Mouse (Mus musculus): ENCODE data around the gene Gm49661. TPM values are rescaled to one million over a fixed set of nuclear protein-coding genes. Genes with fewer than 3 reads are reported as not detected.

Gene Gm49661
- polyA plus RNA-seq (2015; fragmentation: Nextera tagmentation; extraction: Ambion mirVana) = not detected in 2 replicates

DNA sequence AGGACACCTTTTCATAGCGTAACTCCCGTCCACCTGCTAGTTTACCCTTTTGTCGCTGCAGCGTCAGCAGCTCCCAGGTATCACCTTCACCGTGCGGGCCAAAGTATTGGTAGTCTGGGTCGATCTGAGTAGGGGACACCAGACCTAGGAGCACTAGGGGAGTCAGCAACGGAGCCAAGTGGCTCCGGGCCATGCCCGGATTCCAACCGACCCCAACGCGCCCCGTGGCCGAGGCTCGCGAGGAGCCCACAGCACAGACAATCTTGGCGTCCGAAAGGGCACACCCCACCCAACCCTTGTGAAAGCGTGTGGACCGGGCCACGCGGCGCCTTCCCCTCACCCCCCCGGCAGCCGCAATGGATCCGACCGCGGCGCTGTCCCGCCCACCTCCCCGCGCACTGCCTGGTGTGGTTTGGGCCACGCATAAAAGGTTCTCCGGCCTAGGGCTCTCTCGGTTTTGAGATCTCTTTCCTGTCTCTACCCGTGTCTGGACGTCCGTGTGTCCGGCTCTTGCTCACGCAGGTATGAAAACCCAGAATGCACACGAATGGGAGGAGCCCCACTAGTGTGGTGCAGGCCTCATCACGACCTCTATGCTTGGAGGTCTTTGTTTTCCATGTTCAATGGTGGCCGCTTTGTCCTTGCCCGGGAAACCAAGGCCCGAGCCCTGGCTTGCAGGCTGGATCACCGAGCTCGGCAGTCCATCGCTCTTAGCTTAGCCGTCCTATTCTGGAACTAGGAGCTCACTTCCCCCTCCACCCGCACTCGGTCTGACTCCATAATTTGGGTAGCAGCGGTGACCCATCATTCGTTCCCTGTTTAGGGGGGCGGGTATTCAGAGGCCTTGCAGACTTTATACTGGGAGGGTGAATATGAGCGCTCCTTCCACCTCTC, at the start of gene Gm49661, which contains the start of the genes Prdx2 and Rnaseh2a:
TSS of gene Gm49661 (minus strand) at position 193 of the 894 bp plus-strand sequence.
TSS of gene Prdx2 (plus strand) at position 347 of the 894 bp plus-strand sequence.
TSS of gene Rnaseh2a (minus strand) at position 527 of the 894 bp plus-strand sequence.
- Histone ChIP-seq H3K9me3 (ENCODE audit: control insufficient read depth, low read length) (no peaks in the 10 kb centered on the region), H3K4me1 (replicated peaks; ENCODE audit: control insufficient read depth, insufficient read depth) (peaks cover 13% of the 10 kb centered on the region), H3K27me3 (ENCODE audit: control insufficient read depth, insufficient read depth, low read length) (no peaks in the 10 kb centered on the region), H3K4me2 (replicated peaks; ENCODE audit: low read depth) (peak within 1 kb of the TSS; percentile 87), H3K9ac (ENCODE audit: low read length) (peak within 1 kb of the TSS; percentile 83), H3K27ac (replicated peaks) (peak within 1 kb of the TSS; percentile 94), H3K4me3 (ENCODE audit: low read depth, low read length) (peak within 1 kb of the TSS; percentile 75), H3K36me3 (ENCODE audit: control insufficient read depth, insufficient read depth, low read length) (no peaks in the 10 kb centered on the region; the same call in 1 of the 2 replicates)
- ATAC-seq (ENCODE audit: low FRiP score, low TSS enrichment) = peak; percentile 68
- peak; percentile 91 for DNase-seq (ENCODE audit: low spot score)
- TF ChIP-seq EP300 (optimal IDR thresholded peaks at IDR 0.05) = no peak
- no peak for TF ChIP-seq CTCF (IDR thresholded peaks at IDR 0.05; ENCODE audit: low read depth)
- WGBS = under 1% methylated on average over 55 of the region's 56 CpGs

DNA sequence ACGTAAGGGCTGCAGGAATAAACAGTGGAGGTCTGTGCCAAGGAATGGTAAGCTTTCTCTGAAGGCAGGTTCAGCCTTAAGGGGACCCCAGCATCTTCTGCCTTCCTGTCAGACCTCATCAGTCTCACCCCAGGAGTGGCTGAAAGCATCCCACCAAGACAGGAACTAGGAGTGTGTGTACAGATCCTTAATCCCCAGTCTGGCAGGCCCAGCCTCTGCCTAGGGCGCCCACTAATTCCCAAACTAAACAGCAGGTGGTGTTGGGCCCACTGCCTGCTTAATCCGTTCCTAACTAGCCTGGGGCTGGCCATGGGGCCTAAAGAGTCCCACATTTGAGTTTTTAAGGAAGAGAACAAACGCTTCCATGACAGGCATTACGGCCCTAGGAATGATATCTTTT, 48.0 kb upstream of the Gm49661 start:
- peaks cover 27% of the 10 kb centered on the region for H3K36me3 ChIP-seq (ENCODE audit: control insufficient read depth, insufficient read depth, low read length)
- DNase-seq (ENCODE audit: low spot score) (no peak), ATAC-seq (ENCODE audit: low FRiP score, low TSS enrichment) (no peak)
- no peaks in the 10 kb centered on the region for H3K9me3 ChIP-seq (ENCODE audit: control insufficient read depth, low read length)
- 31% methylated on average over 5 of the region's 5 CpGs for WGBS
- H3K4me3 ChIP-seq (ENCODE audit: low read depth, low read length) = no peak overlapping the region
- no peak overlapping the region for H3K4me2 ChIP-seq (replicated peaks; ENCODE audit: low read depth)
- H3K27me3 ChIP-seq (ENCODE audit: control insufficient read depth, insufficient read depth, low read length) = no peaks in the 10 kb centered on the region
- 0 out of 2 replicates have a peak overlapping the region, but pooled peaks have one; percentile 18 for H3K9ac ChIP-seq (ENCODE audit: low read length)
- peak overlapping the region; percentile 78 for H3K27ac ChIP-seq (replicated peaks)
- TF ChIP-seq CTCF (IDR thresholded peaks at IDR 0.05; ENCODE audit: low read depth) (peak; percentile 40), EP300 (optimal IDR thresholded peaks at IDR 0.05) (no peak)
- no peaks in the 10 kb centered on the region for H3K4me1 ChIP-seq (replicated peaks; ENCODE audit: control insufficient read depth, insufficient read depth)

DNA sequence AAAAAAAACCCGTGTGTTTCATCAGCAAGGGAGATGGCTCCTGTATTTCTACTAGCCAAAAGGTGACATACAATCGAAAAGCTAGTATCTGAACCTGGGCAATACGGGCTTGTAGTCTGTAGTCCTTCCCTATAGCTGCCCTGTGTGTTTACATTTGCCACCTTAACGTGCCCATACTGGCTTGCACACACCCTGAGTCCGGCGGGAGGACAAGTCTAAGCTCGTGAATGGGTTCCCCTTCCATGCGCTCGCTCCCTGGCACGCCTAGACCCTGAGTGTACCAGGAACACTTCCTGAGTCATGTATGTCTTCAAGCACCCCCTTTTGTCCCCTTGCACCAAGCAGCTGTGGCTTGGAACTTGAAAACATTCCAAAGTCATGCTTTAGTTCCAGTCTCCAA, 47.5 kb upstream of the Gm49661 start:
- no peak overlapping the region for H3K9ac ChIP-seq (ENCODE audit: low read length)
- H3K4me3 ChIP-seq (ENCODE audit: low read depth, low read length) = no peak overlapping the region
- DNase-seq (ENCODE audit: low spot score) (no peak), ATAC-seq (ENCODE audit: low FRiP score, low TSS enrichment) (no peak)
- H3K36me3 ChIP-seq (ENCODE audit: control insufficient read depth, insufficient read depth, low read length) = peaks cover 25% of the 10 kb centered on the region
- H3K4me1 ChIP-seq (replicated peaks; ENCODE audit: control insufficient read depth, insufficient read depth) = no peaks in the 10 kb centered on the region
- WGBS = 47% methylated on average over 10 of the region's 10 CpGs
- H3K9me3 ChIP-seq (ENCODE audit: control insufficient read depth, low read length) = no peaks in the 10 kb centered on the region
- H3K4me2 ChIP-seq (replicated peaks; ENCODE audit: low read depth) = no peak overlapping the region
- peak overlapping the region; percentile 78 for H3K27ac ChIP-seq (replicated peaks)
- no peaks in the 10 kb centered on the region for H3K27me3 ChIP-seq (ENCODE audit: control insufficient read depth, insufficient read depth, low read length)
- TF ChIP-seq CTCF (IDR thresholded peaks at IDR 0.05; ENCODE audit: low read depth) = no peak
- TF ChIP-seq EP300 (optimal IDR thresholded peaks at IDR 0.05) = no peak

DNA sequence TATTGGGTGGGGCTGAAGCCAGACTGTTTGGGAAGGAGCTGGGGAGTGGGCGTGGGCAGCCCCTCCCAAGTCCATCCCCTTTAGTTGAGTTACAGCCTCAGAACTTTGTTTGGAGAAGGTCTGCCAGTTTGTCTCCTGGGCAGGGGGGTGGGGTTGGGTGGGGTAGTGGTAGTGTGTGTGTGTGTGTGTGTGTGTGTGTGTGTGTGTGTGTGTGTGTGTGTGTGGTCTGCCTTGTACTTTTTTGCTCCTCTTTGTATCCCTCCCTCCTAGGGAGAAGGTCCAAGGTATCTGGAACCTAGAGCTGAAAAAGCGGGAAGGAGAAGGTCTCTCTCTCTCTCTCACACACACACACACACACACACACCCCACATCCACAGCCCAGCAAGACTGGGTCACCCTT, 45.2 kb upstream of the Gm49661 start, which contains the start of gene Best2:
TSS of gene Best2 (minus strand) at position 101 of the 400 bp plus-strand sequence.
- Histone ChIP-seq H3K27ac (replicated peaks) (no peak within 1 kb of the TSS), H3K27me3 (ENCODE audit: control insufficient read depth, insufficient read depth, low read length) (0 out of 2 replicates have a peak, but pooled peaks cover 4% of the 10 kb centered on the region), H3K9me3 (ENCODE audit: control insufficient read depth, low read length) (no peaks in the 10 kb centered on the region), H3K4me1 (replicated peaks; ENCODE audit: control insufficient read depth, insufficient read depth) (no peaks in the 10 kb centered on the region), H3K4me3 (ENCODE audit: low read depth, low read length) (peak within 1 kb of the TSS; percentile 31), H3K36me3 (ENCODE audit: control insufficient read depth, insufficient read depth, low read length) (peaks cover 15% of the 10 kb centered on the region), H3K4me2 (replicated peaks; ENCODE audit: low read depth) (peak within 1 kb of the TSS; percentile 62), H3K9ac (ENCODE audit: low read length) (peak within 1 kb of the TSS; percentile 47; the same call in 1 of the 2 replicates)
- TF ChIP-seq EP300 (optimal IDR thresholded peaks at IDR 0.05) (no peak), CTCF (IDR thresholded peaks at IDR 0.05; ENCODE audit: low read depth) (no peak)
- ATAC-seq (ENCODE audit: low FRiP score, low TSS enrichment) (no peak), DNase-seq (ENCODE audit: low spot score) (no peak)
- 40% methylated on average over 2 of the region's 2 CpGs for WGBS

DNA sequence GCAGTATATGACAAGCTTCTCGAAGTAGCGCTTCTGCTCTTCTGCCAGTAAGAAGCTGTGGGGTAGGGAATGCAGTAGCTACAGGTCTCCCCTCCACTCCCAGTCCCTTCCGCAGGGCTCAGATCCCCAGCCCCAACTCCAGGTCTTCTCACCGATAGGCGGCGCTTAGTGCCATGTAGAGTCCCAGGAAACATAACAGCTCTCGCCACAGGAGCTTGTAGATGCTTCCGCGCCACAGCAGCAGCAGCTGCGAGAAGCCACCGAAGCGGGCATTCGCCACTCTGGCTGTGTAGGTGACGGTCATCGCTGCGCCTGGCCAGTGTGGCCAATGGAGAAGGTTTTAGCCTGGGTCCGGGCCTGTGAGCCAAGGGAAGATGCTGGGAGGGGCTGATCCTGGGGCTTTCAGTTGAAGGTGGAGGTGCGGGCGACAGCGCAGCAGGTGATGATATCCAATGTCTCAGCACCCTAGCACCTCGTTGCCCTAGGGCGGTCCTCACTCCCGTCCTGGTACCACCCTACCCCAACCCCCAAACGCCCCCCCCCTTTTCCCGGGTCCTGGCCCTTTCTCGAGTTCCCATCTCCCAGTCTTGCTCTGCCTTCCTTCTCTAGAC, 44.1 kb upstream of the Gm49661 start:
- H3K9ac ChIP-seq (ENCODE audit: low read length) = peak overlapping the region; percentile 47; the same call in 1 of the 2 replicates
- peaks cover 4% of the 10 kb centered on the region; the same call in 1 of the 2 replicates for H3K36me3 ChIP-seq (ENCODE audit: control insufficient read depth, insufficient read depth, low read length)
- TF ChIP-seq CTCF (IDR thresholded peaks at IDR 0.05; ENCODE audit: low read depth) = peak; percentile 82
- no peak for TF ChIP-seq EP300 (optimal IDR thresholded peaks at IDR 0.05)
- ATAC-seq (ENCODE audit: low FRiP score, low TSS enrichment) = peak; percentile 49; the same call in 1 of the 2 replicates
- peak overlapping the region; percentile 62 for H3K4me2 ChIP-seq (replicated peaks; ENCODE audit: low read depth)
- H3K9me3 ChIP-seq (ENCODE audit: control insufficient read depth, low read length) = no peaks in the 10 kb centered on the region
- 4% methylated on average over 26 of the region's 26 CpGs for WGBS
- H3K27ac ChIP-seq (replicated peaks) = no peak overlapping the region
- H3K4me3 ChIP-seq (ENCODE audit: low read depth, low read length) = peak overlapping the region; percentile 31
- peak; percentile 85 for DNase-seq (ENCODE audit: low spot score)
- no peaks in the 10 kb centered on the region for H3K4me1 ChIP-seq (replicated peaks; ENCODE audit: control insufficient read depth, insufficient read depth)
- H3K27me3 ChIP-seq (ENCODE audit: control insufficient read depth, insufficient read depth, low read length) = 0 out of 2 replicates have a peak, but pooled peaks cover 4% of the 10 kb centered on the region
